Mouse (Mus musculus): Measurements from ENCODE around the gene Foxp4. TPM values are rescaled to one million over a fixed set of nuclear protein-coding genes. Genes with fewer than 3 reads are reported as not detected.

Foxp4 gene
- polyA plus RNA-seq, 1 experiment from 2014 or later = 35.1 TPM

DNA sequence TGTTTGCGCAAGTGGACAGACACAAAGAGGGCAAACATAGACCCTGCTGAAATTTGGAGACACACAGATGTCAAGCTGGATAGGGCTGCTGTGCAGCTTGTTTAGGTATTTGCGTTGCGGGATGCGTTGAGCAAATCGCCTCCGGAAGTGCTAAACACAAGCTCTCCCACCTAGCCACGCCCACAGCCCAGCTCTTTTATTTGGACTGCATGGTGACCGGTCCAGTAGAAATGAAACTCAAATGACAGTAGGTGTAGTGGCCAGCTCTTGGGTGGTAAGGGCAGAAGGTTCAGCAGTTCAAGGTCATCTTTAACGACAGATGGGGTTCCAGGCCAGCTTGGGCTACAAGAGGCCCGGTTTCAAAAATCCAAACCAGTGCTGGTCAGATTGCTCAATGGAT lies 1.5 kb upstream of the Foxp4 start:
- Histone ChIP-seq H3K4me1 (replicated peaks) (peaks cover 40% of the 10 kb centered on the region), H3K9me3 (no peaks in the 10 kb centered on the region), H3K4me3 (replicated peaks) (peak overlapping the region; percentile 99; the same call in 1 of the 2 replicates), H3K9ac (replicated peaks) (0 out of 2 replicates have a peak overlapping the region, but pooled peaks have one; percentile 18), H3K36me3 (peaks cover 5% of the 10 kb centered on the region), H3K27ac (peak overlapping the region; percentile 99), H3K27me3 (peaks cover 20% of the 10 kb centered on the region), H3K4me2 (peak overlapping the region; percentile 89)
- WGBS = 20% methylated on average over 10 of the region's 10 CpGs
- ATAC-seq (ENCODE audit: insufficient number of reproducible peaks, insufficient read depth, low FRiP score, low TSS enrichment, low read depth) = no peak

DNA sequence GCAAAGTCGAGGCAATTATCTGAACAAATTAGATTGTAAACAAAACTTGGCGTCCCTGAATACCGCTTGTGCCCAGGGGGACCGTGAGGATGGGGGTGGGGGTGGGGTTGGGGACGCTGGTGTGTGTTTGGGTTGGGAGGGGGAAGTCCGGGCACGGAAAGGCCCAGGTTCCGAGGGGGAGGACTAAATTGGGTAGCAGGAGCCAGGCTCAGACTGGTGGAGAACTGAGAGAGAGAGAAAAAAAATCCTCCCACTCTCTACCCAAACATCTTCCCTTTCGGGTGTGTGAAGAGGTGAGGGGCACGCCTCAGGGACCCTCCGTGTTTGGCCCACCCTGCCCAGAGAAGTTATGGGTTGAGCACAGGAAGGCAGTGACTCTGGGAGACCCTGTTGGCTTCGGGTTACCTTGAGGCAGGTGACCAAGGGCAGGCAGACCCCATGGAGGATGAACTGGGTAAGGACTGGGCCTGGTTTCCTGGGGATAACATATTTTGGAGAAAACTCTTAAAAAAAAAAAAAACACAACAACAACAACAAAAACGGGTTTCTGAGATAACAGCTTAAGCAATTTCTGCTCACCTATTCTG lies 988 bp upstream of the Foxp4 start:
- no peaks in the 10 kb centered on the region for H3K9me3 ChIP-seq
- H3K9ac ChIP-seq (replicated peaks) = peak overlapping the region; percentile 98
- peak overlapping the region; percentile 89 for H3K4me2 ChIP-seq
- ATAC-seq (ENCODE audit: insufficient number of reproducible peaks, insufficient read depth, low FRiP score, low TSS enrichment, low read depth) = no peak
- peaks cover 17% of the 10 kb centered on the region for H3K27me3 ChIP-seq
- H3K36me3 ChIP-seq = peaks cover 6% of the 10 kb centered on the region
- peaks cover 40% of the 10 kb centered on the region for H3K4me1 ChIP-seq (replicated peaks)
- H3K4me3 ChIP-seq (replicated peaks) = peak overlapping the region; percentile 99
- H3K27ac ChIP-seq = peak overlapping the region; percentile 99
- under 1% methylated on average over 13 of the region's 13 CpGs for WGBS

DNA sequence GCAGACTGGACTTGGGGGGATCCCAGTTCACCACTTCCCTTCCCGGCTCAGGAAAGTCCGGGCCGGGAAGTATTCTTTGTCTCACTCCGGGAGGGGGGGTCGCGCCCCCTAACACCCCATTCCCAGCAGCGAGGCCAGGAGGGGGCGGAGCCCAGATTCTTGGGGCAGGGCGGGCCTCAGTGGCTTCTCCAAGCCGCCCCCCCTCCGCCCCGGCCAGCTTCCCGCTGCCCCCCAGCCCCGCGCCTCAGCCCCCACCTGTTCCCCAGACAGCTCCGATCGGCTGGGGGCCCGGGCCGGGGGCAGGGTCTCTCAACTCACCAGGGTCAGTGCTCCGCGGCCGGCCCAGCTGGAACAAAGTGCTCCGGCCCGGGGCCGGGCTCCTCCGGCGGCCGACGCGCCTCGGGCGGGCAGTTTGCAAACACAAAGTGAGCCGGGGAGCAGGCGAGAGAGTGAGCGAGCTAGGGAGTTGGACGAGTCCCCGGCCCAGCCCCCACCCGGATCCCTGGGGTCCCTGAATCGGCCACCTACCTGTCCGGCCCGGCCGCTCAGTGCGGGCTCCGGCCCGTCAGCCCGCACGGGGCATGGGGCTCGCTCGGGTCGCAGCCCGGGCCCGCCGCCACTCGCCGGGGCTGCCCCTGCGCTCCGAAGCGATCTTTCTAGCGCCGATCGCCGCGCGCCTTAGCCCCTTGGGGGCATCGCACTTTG lies 615 bp downstream of the Foxp4 start:
- Histone ChIP-seq H3K9me3 (no peaks in the 10 kb centered on the region), H3K4me2 (peak overlapping the region; percentile 89), H3K4me3 (replicated peaks) (peak overlapping the region; percentile 99), H3K4me1 (replicated peaks) (peaks cover 52% of the 10 kb centered on the region), H3K9ac (replicated peaks) (peak overlapping the region; percentile 98), H3K27ac (peak overlapping the region; percentile 99), H3K27me3 (peaks cover 22% of the 10 kb centered on the region), H3K36me3 (peaks cover 22% of the 10 kb centered on the region)
- ATAC-seq (ENCODE audit: insufficient number of reproducible peaks, insufficient read depth, low FRiP score, low TSS enrichment, low read depth) = peak; percentile 40
- WGBS = 1% methylated on average over 65 of the region's 65 CpGs

DNA sequence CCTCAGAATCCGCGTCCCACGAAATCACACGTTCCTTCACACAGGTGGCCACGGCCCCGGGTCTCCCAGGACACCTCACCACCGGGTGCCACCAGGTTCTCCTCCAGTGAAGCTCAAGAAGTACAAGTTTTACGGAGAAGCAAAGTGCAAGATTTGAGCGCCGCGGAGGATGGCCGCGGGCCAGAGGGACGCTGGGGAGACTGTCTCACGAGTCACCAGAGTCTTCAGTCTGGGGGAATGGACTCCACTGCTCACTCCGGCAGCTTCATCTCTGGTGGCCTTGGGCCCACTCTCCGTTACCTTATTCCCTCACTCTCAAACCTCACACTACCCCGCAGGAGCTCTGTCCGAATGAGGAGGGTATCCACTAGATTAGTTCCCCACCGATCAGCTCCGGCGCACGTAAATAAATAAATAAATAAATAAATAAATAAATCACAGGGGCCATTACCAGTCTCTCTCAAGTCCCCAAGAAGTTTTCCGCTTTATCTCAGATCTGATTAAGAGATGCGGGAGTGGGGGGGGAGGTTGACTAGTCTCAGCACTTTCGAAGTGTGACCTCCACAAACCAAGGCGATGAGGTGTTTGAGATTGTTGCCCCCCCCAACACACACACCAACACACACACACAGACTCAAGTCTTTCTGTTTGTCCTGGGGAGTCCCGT lies 1.3 kb downstream of the Foxp4 start:
- peak overlapping the region; percentile 98 for H3K9ac ChIP-seq (replicated peaks)
- H3K36me3 ChIP-seq = peaks cover 27% of the 10 kb centered on the region
- peaks cover 22% of the 10 kb centered on the region for H3K27me3 ChIP-seq
- peak overlapping the region; percentile 99 for H3K4me3 ChIP-seq (replicated peaks)
- WGBS = under 1% methylated on average over 28 of the region's 28 CpGs
- H3K9me3 ChIP-seq = no peaks in the 10 kb centered on the region
- peak overlapping the region; percentile 89 for H3K4me2 ChIP-seq
- peaks cover 53% of the 10 kb centered on the region for H3K4me1 ChIP-seq (replicated peaks)
- peak overlapping the region; percentile 99 for H3K27ac ChIP-seq
- ATAC-seq (ENCODE audit: insufficient number of reproducible peaks, insufficient read depth, low FRiP score, low TSS enrichment, low read depth) = no peak

DNA sequence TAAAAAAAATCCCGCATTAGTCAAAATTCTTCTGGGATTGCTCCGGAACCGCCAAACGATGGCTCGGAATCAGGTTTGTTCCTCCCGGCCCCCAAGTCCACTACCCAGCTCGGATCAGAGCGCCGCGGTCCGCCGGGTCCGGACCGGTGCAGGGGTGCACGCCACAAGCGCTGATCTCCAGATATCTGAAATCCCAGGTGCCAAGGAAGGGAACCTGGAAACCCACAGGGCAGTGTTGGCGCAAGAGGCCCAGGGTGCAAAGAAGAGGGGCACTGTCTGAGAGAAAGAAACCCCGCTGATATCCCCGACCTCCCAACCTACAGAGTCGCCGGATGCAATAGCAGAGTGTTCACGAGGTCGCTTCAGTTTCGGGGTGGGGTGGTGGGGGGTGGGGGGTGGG lies 1.9 kb downstream of the Foxp4 start:
- no peaks in the 10 kb centered on the region for H3K9me3 ChIP-seq
- H3K36me3 ChIP-seq = peaks cover 33% of the 10 kb centered on the region
- ATAC-seq (ENCODE audit: insufficient number of reproducible peaks, insufficient read depth, low FRiP score, low TSS enrichment, low read depth) = no peak
- peak overlapping the region; percentile 98 for H3K9ac ChIP-seq (replicated peaks)
- no peak overlapping the region for H3K27ac ChIP-seq
- peak overlapping the region; percentile 89 for H3K4me2 ChIP-seq
- H3K4me1 ChIP-seq (replicated peaks) = peaks cover 57% of the 10 kb centered on the region
- WGBS = under 1% methylated on average over 24 of the region's 24 CpGs
- H3K4me3 ChIP-seq (replicated peaks) = peak overlapping the region; percentile 99
- H3K27me3 ChIP-seq = peaks cover 22% of the 10 kb centered on the region

DNA sequence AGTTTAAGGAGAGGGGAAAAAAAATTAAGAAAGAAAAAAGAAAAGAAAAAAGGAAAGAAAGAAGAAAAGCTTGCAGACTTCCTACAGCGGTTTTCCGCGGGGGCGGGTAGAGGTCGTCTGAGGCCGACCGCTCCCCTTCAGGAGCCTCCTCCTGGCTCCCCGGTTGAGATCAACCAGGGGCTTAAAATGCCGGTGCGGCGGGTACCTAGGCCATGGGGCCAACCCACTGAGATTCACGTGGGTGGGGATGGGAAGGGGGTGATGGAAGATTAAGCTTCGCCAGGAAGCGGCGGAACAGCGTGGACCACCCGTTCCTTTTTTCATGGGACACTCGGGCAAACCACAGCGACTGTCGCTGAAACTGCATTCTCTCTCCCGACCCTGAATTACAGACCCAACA lies 2.3 kb downstream of the Foxp4 start:
- Histone ChIP-seq H3K9ac (replicated peaks) (peak overlapping the region; percentile 98), H3K4me1 (replicated peaks) (peaks cover 56% of the 10 kb centered on the region), H3K9me3 (no peaks in the 10 kb centered on the region), H3K36me3 (peaks cover 37% of the 10 kb centered on the region), H3K4me2 (peak overlapping the region; percentile 89), H3K27ac (no peak overlapping the region), H3K4me3 (replicated peaks) (peak overlapping the region; percentile 99), H3K27me3 (peaks cover 22% of the 10 kb centered on the region)
- WGBS = 2% methylated on average over 21 of the region's 21 CpGs
- no peak for ATAC-seq (ENCODE audit: insufficient number of reproducible peaks, insufficient read depth, low FRiP score, low TSS enrichment, low read depth)

DNA sequence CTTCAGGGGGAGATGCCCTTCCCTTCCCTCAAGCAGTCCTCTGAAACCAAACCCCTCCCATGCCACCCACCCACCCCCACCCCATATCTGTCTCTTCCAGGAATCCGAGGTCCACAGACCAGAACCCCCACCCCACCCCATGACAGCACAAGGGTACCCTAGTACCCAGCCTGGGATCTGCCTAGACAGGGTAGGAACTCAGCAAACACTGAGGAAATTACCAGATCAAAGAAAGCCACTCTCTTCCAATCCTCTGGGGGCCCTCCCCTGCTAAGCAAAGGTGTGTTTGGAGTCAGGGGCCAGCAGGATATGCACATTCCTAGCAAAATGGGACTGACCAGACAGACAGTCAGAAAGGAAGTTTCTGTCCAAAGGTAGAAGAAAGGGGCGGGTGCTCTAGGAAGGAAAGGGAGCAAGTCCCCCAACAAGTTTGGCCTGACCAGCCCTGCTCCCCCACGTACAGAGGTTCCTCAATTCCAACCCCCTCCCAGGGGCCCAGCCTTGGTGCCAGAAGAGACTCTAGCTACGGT lies 3.2 kb downstream of the Foxp4 start:
- Histone ChIP-seq H3K27me3 (peaks cover 22% of the 10 kb centered on the region), H3K9me3 (no peaks in the 10 kb centered on the region), H3K36me3 (peaks cover 46% of the 10 kb centered on the region), H3K9ac (replicated peaks) (peak overlapping the region; percentile 98), H3K4me2 (peak overlapping the region; percentile 89), H3K27ac (no peak overlapping the region), H3K4me1 (replicated peaks) (peaks cover 50% of the 10 kb centered on the region), H3K4me3 (replicated peaks) (peak overlapping the region; percentile 99)
- no peak for ATAC-seq (ENCODE audit: insufficient number of reproducible peaks, insufficient read depth, low FRiP score, low TSS enrichment, low read depth)
- 29% methylated on average over 4 of the region's 4 CpGs for WGBS

DNA sequence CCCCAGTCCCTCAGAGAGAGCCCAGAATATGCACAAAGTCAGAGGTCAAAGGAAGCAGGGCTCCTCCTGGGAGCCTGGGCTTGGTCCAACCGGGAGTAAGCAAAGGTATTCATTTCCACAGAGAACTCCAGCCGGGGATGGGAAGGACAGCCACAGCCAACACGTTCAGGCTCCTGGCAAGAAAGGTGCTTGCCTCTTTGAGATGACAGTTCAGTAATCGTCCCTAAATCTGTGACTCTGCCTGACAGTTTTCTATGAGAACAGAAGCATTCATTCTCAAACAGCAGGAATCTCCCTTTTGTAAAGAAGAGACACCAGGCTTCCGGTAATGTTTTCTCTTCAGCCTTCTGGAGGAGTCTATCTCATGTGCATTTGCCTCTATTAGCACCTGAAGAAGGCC lies 4.6 kb downstream of the Foxp4 start:
- peaks cover 59% of the 10 kb centered on the region for H3K36me3 ChIP-seq
- H3K27ac ChIP-seq = no peak overlapping the region
- no peaks in the 10 kb centered on the region for H3K9me3 ChIP-seq
- no peak for ATAC-seq (ENCODE audit: insufficient number of reproducible peaks, insufficient read depth, low FRiP score, low TSS enrichment, low read depth)
- peaks cover 46% of the 10 kb centered on the region for H3K4me1 ChIP-seq (replicated peaks)
- H3K4me2 ChIP-seq = peak overlapping the region; percentile 89
- peaks cover 22% of the 10 kb centered on the region for H3K27me3 ChIP-seq
- 59% methylated on average over 5 of the region's 5 CpGs for WGBS
- H3K4me3 ChIP-seq (replicated peaks) = no peak overlapping the region
- no peak overlapping the region for H3K9ac ChIP-seq (replicated peaks)

DNA sequence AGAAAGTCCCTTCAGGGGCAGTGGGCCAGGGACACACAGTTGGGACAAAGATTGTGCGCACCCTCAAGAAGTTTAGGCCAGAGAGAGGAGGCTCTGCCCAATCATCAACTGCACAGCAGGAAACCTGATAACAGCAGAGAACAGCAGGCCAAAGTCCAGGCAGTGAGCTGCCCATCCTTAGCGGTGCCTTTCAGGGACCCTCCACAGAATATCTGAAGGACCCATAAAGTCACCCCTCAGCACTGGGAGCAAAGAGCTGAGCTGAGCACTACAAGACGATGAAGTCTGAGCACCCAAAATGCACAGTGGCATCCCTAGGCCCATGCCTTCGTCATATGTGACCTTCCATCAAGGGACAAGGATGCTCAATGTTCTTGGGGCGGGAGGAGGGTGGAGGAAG lies 6.5 kb downstream of the Foxp4 start:
- peaks cover 22% of the 10 kb centered on the region for H3K27me3 ChIP-seq

DNA sequence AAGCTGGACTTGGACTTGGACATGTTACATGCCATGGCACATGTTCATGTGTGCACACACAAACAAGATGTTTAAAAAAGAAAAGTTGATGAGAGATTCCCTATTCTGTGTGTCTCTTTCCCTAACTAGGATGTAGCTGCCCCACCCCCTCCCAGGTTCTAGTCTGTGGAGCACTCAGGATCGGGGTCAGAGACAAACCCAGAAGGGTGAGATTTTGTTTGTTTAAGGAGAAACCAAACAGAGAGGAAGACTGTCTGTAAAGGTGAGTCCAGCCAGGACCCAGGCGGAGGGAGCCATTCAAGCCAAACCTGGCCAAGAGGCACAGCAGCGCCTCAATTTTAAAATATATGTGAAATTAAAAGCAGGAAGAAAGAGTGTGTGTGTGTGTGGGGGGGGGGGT lies 7.2 kb downstream of the Foxp4 start:
- no peak overlapping the region for H3K4me3 ChIP-seq (replicated peaks)
- peaks cover 72% of the 10 kb centered on the region for H3K36me3 ChIP-seq
- H3K4me2 ChIP-seq = no peak overlapping the region
- WGBS = 80% methylated on average over 3 of the region's 3 CpGs
- H3K27me3 ChIP-seq = peaks cover 19% of the 10 kb centered on the region
- ATAC-seq (ENCODE audit: insufficient number of reproducible peaks, insufficient read depth, low FRiP score, low TSS enrichment, low read depth) = no peak
- H3K27ac ChIP-seq = no peak overlapping the region
- no peak overlapping the region for H3K9ac ChIP-seq (replicated peaks)
- peaks cover 42% of the 10 kb centered on the region for H3K4me1 ChIP-seq (replicated peaks)
- H3K9me3 ChIP-seq = no peaks in the 10 kb centered on the region

More for the DNA sequence above, 6.5 kb downstream of the Foxp4 start:
- H3K9ac ChIP-seq (replicated peaks) = no peak overlapping the region
- WGBS = 82% methylated on average over 5 of the region's 5 CpGs
- peaks cover 68% of the 10 kb centered on the region for H3K36me3 ChIP-seq
- H3K27ac ChIP-seq = no peak overlapping the region
- H3K4me3 ChIP-seq (replicated peaks) = no peak overlapping the region
- H3K9me3 ChIP-seq = no peaks in the 10 kb centered on the region
- no peak for ATAC-seq (ENCODE audit: insufficient number of reproducible peaks, insufficient read depth, low FRiP score, low TSS enrichment, low read depth)
- H3K4me2 ChIP-seq = no peak overlapping the region
- peaks cover 46% of the 10 kb centered on the region for H3K4me1 ChIP-seq (replicated peaks)

DNA sequence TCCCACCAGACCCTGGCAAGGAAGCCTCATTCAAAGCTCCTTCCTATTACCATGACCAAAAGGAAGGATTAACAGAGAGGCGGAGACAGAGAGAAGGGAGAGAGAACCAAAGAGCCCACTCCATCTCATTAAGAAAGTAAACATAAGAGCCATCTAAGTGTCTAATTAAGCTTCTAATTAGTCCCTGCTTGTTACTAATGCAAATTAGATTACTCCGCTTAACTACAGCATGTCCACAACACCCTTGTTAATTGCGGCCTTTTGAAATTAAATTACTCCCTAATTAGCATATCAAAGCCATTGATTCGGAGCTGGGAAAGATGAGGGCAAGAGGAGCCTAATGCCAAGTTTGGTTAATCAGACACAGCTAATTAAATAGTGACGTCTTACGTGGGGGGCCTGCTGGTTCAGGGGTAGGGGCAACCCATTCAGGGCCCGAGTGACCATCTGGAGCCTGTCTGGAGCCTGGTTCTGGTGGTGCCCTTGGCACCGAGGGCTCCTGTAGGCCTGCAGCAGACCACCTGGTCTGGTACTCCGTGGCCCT lies 9.7 kb downstream of the Foxp4 start:
- H3K27ac ChIP-seq = no peak overlapping the region
- H3K4me3 ChIP-seq (replicated peaks) = no peak overlapping the region
- H3K9ac ChIP-seq (replicated peaks) = no peak overlapping the region
- WGBS = 39% methylated on average over 9 of the region's 9 CpGs
- ATAC-seq (ENCODE audit: insufficient number of reproducible peaks, insufficient read depth, low FRiP score, low TSS enrichment, low read depth) = no peak
- peaks cover 34% of the 10 kb centered on the region for H3K4me1 ChIP-seq (replicated peaks)
- no peak overlapping the region for H3K4me2 ChIP-seq
- H3K27me3 ChIP-seq = peaks cover 16% of the 10 kb centered on the region
- H3K36me3 ChIP-seq = peaks cover 71% of the 10 kb centered on the region
- H3K9me3 ChIP-seq = no peaks in the 10 kb centered on the region

Measured in limb, embryonic 12.5 days (tissue).